Mouse (Mus musculus) heart, embryonic 15.5 days (tissue): ENCODE measurements around the gene Dck. TPM values are rescaled to one million over a fixed set of nuclear protein-coding genes. Genes with fewer than 3 reads are reported as not detected.
A peak's percentile ranks its signal among the peaks of the same experiment; 100 is the strongest.

Experiments
- ATAC-seq: fragments of 200-750 bp; cut with Nextera tagmentation; replicated peaks from 2 replicates; pipeline ENCODE4 v1.8.0; 2017; ENCODE audit warnings: low read depth, moderate TSS enrichment; ENCODE audit not compliant: insufficient number of reproducible peaks, insufficient read depth, low FRiP score
- H3K27ac ChIP-seq: fragments of 300-500 bp; sonication (generic); 2 replicates; pipeline ENCODE4 v1.5.1; 2015; ENCODE audit warnings: mild to moderate bottlenecking, inconsistent platforms
- H3K27me3 ChIP-seq: fragments of 300-500 bp; sonication (generic); 2 replicates; pipeline ENCODE4 v1.6.1; 2015; ENCODE audit warnings: inconsistent platforms
- H3K36me3 ChIP-seq: fragments of 300-500 bp; sonication (generic); 2 replicates; pipeline ENCODE4 v1.6.1; 2015; ENCODE audit warnings: mild to moderate bottlenecking, inconsistent platforms
- H3K4me1 ChIP-seq: fragments of 300-500 bp; sonication (generic); replicated peaks from 2 replicates; pipeline ENCODE4 v1.6.1; 2015; ENCODE audit warnings: inconsistent platforms
- H3K4me2 ChIP-seq: fragments of 300-500 bp; sonication (generic); 2 replicates; pipeline ENCODE4 v1.6.1; 2015; ENCODE audit warnings: inconsistent platforms, mild to moderate bottlenecking, moderate library complexity
- H3K4me3 ChIP-seq: fragments of 300-500 bp; sonication (generic); 2 replicates; pipeline ENCODE4 v1.5.1; 2015; ENCODE audit warnings: mild to moderate bottlenecking, inconsistent platforms
- H3K9ac ChIP-seq: fragments of 300-500 bp; sonication (generic); 2 replicates; pipeline ENCODE4 v1.6.1; 2015; ENCODE audit warnings: mild to moderate bottlenecking, inconsistent platforms
- H3K9me3 ChIP-seq: fragments of 300-500 bp; sonication (generic); replicated peaks from 2 replicates; pipeline ENCODE4 v1.6.1; 2016; ENCODE audit warnings: inconsistent platforms
- WGBS: fragments of 180-500 bp; shearing (Covaris S2); methylation state at CpG from one replicate; pipeline ENCODE4 v1.1.7; 2015; ENCODE audit warnings: mixed read lengths; 5-methylcytosine and 5-hydroxymethylcytosine counted together
- polyA plus RNA-seq: library from polyadenylated mRNA; unstranded; fragments of >200 nt; fragmentation: Nextera tagmentation; extraction: Ambion mirVana; gene quantifications from 2 replicates; pipeline ENCODE4 v1.2.1, GENCODE M21; 2015

Gene Dck
- polyA plus RNA-seq, 1 experiment from 2014 or later = 27.6 TPM

DNA sequence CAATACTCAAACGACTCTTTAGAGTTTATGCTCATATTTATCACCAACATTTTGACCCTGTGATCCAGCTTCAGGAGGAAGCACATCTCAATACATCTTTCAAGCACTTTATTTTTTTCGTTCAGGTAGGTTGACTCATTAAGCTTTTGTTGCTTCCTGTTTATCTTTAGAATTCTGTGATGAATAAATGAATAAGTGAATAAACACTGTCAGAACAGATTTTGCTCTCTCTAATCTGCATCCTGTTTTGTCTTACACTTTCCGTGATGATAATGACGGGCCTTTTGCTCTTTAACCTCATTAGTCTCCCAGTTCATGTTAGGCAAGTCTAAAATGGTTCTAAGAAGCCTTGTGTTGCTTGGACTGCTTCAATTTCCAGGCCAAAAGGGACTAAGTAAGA is 11.6 kb upstream of the Dck start:
- 78% methylated on average over 4 of the region's 4 CpGs for WGBS
- H3K9me3 ChIP-seq = no peaks in the 10 kb centered on the region
- no peaks in the 10 kb centered on the region for H3K27me3 ChIP-seq
- no peaks in the 10 kb centered on the region for H3K4me1 ChIP-seq
- no peak overlapping the region for H3K4me3 ChIP-seq
- no peak overlapping the region for H3K27ac ChIP-seq
- ATAC-seq = no peak
- no peak overlapping the region for H3K9ac ChIP-seq
- peaks cover 30% of the 10 kb centered on the region for H3K36me3 ChIP-seq
- no peak overlapping the region for H3K4me2 ChIP-seq

DNA sequence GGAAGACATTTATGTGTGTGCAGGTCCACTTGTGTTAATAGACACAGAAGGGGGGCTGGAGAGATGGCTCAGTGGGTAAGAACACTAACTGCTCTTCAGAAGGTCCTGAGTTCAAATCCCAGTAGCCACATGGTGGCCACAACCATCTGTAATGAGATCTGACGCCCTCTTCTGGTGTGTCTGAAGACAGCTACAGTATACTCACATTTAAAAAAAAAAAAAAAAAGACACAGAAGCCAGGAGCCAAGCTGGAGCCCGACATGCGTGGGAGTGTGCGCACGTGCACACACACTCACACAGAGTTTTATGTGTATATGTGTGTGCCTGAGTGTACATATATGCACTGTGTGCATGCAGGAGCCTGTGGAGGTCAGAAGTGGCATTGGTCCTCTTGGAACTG is 2.2 kb upstream of the Dck start:
- peaks cover 18% of the 10 kb centered on the region for H3K4me1 ChIP-seq
- no peak overlapping the region for H3K9ac ChIP-seq
- ATAC-seq = no peak
- H3K4me3 ChIP-seq = no peak overlapping the region
- 88% methylated on average over 5 of the region's 5 CpGs for WGBS
- no peak overlapping the region for H3K27ac ChIP-seq
- H3K4me2 ChIP-seq = no peak overlapping the region
- no peaks in the 10 kb centered on the region for H3K36me3 ChIP-seq
- H3K9me3 ChIP-seq = no peaks in the 10 kb centered on the region
- no peaks in the 10 kb centered on the region for H3K27me3 ChIP-seq

DNA sequence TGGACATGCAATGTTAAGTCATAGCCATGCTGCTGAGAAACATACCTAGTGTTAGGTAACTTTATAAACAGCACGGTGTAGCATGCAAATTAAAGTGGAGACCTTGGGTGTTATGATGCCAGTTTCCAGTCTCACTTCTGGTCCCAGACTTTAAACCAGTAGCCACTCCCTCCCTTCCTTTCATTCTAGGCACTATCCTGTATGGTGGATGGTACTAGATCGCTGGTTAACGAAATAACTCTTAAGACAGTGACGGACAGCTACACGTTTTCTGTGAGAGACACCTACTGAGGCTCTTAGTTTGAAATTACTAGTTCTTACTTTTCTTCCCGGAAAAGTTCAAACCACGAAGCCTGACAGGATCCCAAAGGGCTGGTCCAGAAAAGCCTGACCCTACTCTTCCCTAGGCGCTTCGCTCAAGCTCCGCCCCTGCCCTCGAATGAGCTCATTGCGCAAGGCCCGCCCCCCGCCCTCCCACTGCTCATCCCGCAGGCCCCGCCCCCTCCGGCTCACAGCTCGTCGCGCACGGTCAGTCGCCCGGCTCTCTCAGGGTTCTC is 288 bp upstream of the Dck start:
- no peaks in the 10 kb centered on the region for H3K36me3 ChIP-seq
- H3K4me2 ChIP-seq = peak overlapping the region; percentile 72
- peak overlapping the region; percentile 89 for H3K27ac ChIP-seq
- no peaks in the 10 kb centered on the region for H3K9me3 ChIP-seq
- under 1% methylated on average over 23 of the region's 23 CpGs for WGBS
- peak; percentile 41 for ATAC-seq
- H3K9ac ChIP-seq = 0 out of 2 replicates have a peak overlapping the region, but pooled peaks have one; percentile 30
- peaks cover 18% of the 10 kb centered on the region for H3K4me1 ChIP-seq
- H3K27me3 ChIP-seq = no peaks in the 10 kb centered on the region
- H3K4me3 ChIP-seq = peak overlapping the region; percentile 80

DNA sequence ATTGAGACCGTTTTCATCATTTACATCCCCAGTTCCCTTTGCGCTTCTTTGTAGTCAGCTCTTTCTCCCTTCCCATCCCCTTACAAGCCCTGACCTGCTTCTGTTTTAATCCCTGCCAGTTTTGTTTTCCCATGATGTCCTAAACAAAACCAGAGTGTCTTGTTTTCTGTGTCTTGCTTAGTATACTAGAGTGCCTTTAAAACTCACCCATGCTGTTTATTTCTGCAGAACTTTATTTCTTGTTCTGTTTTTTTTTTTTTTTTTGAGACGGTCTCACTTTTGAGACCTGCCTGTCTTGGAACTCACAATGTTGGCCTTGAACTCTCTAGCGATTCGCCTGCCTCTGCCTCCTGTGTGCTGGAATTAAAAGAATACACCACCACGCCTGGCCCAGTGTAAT is 791 bp downstream of the Dck start:
- no peaks in the 10 kb centered on the region for H3K27me3 ChIP-seq
- peaks cover 18% of the 10 kb centered on the region for H3K4me1 ChIP-seq
- no peak for ATAC-seq
- H3K36me3 ChIP-seq = 0 out of 2 replicates have a peak, but pooled peaks cover 2% of the 10 kb centered on the region
- peak overlapping the region; percentile 77 for H3K9ac ChIP-seq
- peak overlapping the region; percentile 89 for H3K27ac ChIP-seq
- H3K9me3 ChIP-seq = no peaks in the 10 kb centered on the region
- 16% methylated on average over 6 of the region's 6 CpGs for WGBS
- peak overlapping the region; percentile 72 for H3K4me2 ChIP-seq
- peak overlapping the region; percentile 80 for H3K4me3 ChIP-seq

DNA sequence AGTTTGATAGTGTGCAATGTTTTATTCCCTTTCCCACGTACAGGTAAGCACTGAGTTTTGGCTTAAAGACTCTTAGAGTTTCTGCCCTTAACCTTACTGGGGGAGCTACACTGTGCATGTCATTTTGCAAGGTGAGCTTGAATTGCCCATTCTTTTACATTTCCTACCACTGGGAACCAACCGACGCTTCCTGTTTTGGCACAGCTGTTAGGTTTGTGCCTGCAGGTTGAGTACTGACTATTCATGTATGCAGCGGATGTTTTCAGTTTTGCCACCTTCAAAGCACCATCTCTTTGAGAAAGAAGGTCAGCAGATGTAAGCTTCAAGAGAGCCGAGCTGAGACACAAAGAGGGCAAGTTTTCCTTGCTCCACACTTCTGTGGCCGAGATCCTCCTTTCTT is 1.3 kb downstream of the Dck start:
- no peak for ATAC-seq
- no peaks in the 10 kb centered on the region for H3K27me3 ChIP-seq
- 0 out of 2 replicates have a peak overlapping the region, but pooled peaks have one; percentile 7 for H3K9ac ChIP-seq
- 58% methylated on average over 6 of the region's 6 CpGs for WGBS
- H3K4me1 ChIP-seq = peaks cover 18% of the 10 kb centered on the region
- H3K4me3 ChIP-seq = peak overlapping the region; percentile 80
- H3K4me2 ChIP-seq = peak overlapping the region; percentile 72
- no peak overlapping the region for H3K27ac ChIP-seq
- H3K9me3 ChIP-seq = no peaks in the 10 kb centered on the region
- 0 out of 2 replicates have a peak, but pooled peaks cover 3% of the 10 kb centered on the region for H3K36me3 ChIP-seq

DNA sequence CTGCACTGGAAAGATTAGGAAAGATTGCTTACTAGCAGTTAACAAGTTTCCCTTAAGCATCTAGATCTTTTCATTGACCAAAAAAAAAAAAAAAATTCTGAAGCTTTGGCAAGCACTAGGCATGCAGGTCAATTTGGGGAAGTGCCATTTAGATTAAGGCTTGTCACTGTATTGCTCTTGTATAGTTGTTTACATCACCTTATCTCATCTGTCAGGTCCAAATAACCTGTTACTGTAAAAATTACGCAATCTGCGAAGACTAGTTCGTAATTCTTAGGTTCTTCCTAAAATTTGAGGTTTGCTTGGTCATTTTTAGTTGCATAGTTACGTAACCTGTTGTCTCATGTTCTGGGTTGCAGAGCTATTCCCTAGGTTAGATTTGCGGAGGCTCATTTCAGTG is 2.1 kb downstream of the Dck start:
- Histone ChIP-seq H3K27me3 (no peaks in the 10 kb centered on the region), H3K9me3 (no peaks in the 10 kb centered on the region), H3K4me3 (0 out of 2 replicates have a peak overlapping the region, but pooled peaks have one; percentile 80), H3K4me2 (peak overlapping the region; percentile 72; the same call in 1 of the 2 replicates), H3K27ac (no peak overlapping the region), H3K4me1 (peaks cover 18% of the 10 kb centered on the region), H3K36me3 (peaks cover 4% of the 10 kb centered on the region), H3K9ac (no peak overlapping the region)
- ATAC-seq = no peak
- WGBS = 89% methylated on average over 5 of the region's 5 CpGs

DNA sequence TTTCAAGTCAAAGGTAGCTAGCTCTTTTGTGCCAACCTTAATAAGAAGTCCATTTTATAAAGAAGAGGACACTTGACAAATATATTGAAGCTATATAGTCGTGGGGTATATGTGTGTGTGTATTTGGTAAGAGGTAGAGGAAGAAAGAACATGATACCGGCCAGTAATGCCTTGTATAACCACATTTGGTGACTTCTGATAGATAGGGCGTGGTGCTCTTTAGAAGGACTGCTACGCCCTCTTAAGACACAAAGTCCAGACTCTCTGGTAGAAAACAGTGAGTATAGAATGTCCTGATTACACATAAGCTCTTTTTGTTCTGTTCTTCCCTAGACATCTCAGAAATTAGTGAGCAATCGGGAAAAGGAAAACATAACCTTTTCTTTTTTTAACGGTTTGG is 3.4 kb downstream of the Dck start:
- Histone ChIP-seq H3K27me3 (no peaks in the 10 kb centered on the region), H3K4me3 (no peak overlapping the region), H3K4me1 (peaks cover 18% of the 10 kb centered on the region), H3K27ac (no peak overlapping the region), H3K9ac (no peak overlapping the region), H3K4me2 (no peak overlapping the region), H3K36me3 (peaks cover 13% of the 10 kb centered on the region), H3K9me3 (no peaks in the 10 kb centered on the region)
- ATAC-seq = no peak
- 86% methylated on average over 6 of the region's 6 CpGs for WGBS

DNA sequence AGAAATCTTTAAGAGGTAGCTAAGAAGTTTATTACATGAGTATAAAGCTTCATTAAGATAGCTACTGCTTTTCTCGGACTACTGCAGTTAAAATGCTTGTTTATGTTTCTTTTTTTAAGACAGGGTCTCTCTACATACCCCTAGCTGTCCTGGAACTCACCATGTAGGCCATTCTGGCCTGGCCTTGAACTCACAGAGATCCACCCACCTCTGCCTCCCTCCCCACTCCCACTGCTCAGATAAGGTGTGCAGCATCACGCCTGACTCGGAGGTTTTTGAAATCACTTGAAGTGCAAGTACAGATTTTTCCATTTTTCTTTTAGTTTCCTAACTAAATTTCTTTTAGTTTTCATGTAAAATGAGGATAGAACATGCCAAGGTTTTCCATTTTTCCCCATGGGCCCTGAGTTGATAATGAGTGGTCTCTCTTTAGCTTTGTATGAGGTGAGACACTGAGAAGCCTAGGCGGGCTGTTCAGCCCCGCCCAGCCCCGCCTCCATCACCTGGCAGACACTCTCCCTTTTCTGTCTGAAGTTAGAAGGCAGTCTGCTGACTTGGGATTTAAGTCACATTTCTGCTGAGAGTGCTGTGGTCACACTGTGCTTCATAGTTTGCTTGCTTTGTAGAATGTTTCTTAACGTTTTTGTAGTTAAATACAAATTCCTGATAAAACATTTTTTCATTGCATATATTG is 17.4 kb downstream of the Dck start:
- Histone ChIP-seq H3K27me3 (no peaks in the 10 kb centered on the region), H3K9me3 (no peaks in the 10 kb centered on the region), H3K27ac (no peak overlapping the region), H3K9ac (no peak overlapping the region), H3K4me3 (no peak overlapping the region), H3K4me2 (no peak overlapping the region), H3K4me1 (no peaks in the 10 kb centered on the region), H3K36me3 (peaks cover 45% of the 10 kb centered on the region)
- WGBS = 74% methylated on average over 7 of the region's 7 CpGs
- ATAC-seq = no peak

DNA sequence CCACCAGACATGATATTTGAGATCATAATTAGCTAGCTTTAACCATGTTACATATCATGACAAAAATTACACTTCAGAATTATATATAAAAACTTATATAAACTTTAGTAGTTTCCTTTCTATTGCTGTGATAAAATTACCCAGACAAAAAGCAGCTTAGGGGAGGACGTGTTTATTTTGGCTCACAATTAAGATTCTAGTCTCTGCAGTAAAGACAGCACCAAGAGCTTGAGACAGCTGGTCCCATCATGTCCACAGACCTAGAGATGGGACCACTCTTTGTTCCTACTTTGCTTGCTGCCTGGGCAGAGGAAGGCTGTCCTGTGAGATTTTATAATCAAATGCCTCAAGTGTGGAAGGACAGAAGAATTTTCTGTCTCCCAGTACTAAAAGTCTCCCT is 20.3 kb downstream of the Dck start:
- H3K4me3 ChIP-seq = no peak overlapping the region
- H3K4me2 ChIP-seq = no peak overlapping the region
- no peaks in the 10 kb centered on the region for H3K4me1 ChIP-seq
- H3K9ac ChIP-seq = no peak overlapping the region
- H3K27ac ChIP-seq = no peak overlapping the region
- H3K9me3 ChIP-seq = no peaks in the 10 kb centered on the region
- H3K27me3 ChIP-seq = no peaks in the 10 kb centered on the region
- peaks cover 30% of the 10 kb centered on the region for H3K36me3 ChIP-seq
- 72% methylated on average over 1 of the region's 1 CpGs for WGBS
- no peak for ATAC-seq

DNA sequence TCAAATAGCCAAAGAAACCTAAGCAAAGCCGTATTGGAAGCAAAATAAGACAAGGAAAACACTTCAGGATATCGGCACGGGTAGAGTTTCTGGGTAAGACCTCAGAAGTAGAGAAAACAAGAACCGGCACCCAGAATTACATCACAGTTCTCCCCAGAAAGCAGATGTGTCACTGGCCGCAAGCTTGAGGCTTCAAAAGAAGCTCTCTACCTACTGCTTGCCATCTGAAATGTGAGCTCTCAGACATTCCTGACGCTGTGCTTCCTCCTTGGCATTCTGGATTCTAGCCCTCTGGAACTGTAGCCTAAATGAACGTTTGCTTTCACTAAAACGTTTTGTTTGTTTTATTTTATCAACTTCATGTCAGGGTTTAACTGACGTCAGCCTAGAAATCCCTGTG is 25.9 kb downstream of the Dck start:
- Histone ChIP-seq H3K9me3 (no peaks in the 10 kb centered on the region), H3K9ac (no peak overlapping the region), H3K27me3 (no peaks in the 10 kb centered on the region), H3K4me3 (no peak overlapping the region), H3K4me1 (no peaks in the 10 kb centered on the region), H3K27ac (no peak overlapping the region), H3K4me2 (no peak overlapping the region), H3K36me3 (no peaks in the 10 kb centered on the region)
- no peak for ATAC-seq
- 41% methylated on average over 9 of the region's 9 CpGs for WGBS

DNA sequence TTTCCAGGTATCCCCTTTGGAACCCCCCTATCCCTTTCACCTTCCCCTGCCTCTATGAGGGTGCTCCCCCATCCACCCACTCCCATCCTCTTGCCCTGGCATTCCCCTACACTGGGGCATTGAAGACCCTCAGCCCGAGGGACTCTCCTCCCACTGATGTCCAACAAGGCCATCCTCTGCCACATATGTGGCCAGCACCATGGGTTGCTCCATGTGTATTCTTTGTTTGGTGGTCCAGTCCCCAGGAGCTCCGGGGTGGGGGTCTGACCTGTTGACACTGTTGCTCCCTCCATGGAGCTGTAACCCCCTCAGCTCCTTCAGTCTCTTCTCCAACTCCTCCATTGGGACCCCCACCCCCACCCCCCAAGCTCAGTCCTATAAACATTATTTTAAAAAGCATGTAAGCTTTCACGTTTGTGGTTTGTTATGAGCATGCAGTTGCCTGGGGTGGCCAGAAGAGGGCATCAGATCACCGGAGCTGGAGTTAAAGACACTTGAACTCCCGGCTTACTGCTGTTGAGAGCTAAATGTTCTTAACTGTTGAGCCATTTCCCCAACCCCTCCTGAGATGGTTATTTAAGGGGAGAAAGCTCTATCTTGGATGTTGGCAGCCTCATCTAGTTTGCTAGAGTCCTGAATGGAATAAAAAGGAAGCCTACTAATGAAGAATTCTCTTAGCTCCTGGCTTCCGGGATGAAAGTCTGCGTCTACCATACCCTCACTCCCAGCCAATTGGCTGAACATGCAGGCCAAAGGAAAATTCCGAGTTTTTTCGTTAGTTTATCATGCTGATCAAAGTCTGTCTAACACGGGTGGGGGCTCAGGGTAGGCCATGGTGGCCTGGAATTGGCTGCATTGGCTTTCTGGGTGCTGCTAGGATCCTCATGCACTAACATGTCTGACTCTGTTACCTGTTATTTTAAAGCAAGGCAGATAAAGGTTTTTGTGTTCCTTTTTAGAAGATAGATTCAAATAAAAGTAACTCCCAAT is 26.8 kb downstream of the Dck start:
- H3K4me3 ChIP-seq = no peak overlapping the region
- 33% methylated on average over 10 of the region's 10 CpGs for WGBS
- H3K9ac ChIP-seq = no peak overlapping the region
- no peak overlapping the region for H3K4me2 ChIP-seq
- no peaks in the 10 kb centered on the region for H3K36me3 ChIP-seq
- H3K27ac ChIP-seq = no peak overlapping the region
- no peak; the same call in 1 of the 2 replicates for ATAC-seq
- H3K27me3 ChIP-seq = no peaks in the 10 kb centered on the region
- H3K4me1 ChIP-seq = no peaks in the 10 kb centered on the region
- H3K9me3 ChIP-seq = no peaks in the 10 kb centered on the region
